Mouse (Mus musculus) brain, embryonic 18.5 days (tissue): ENCODE measurements around the gene Atg2b.

Experiments used
- DNase-seq: peaks from one replicate; pipeline ENCODE4 v3.0.0-alpha.2; 2012; ENCODE audit warnings: low read depth, low spot score

Gene Atg2b

GRCm38 (mm10) chr12:105598503-105598902 lies 86.5 kb downstream of the Atg2b start:
- DNase-seq, result no peak

GRCm38 (mm10) chr12:105597135-105597534 lies 87.9 kb downstream of the Atg2b start:
- DNase-seq, result no peak

GRCm38 (mm10) chr12:105593471-105593870 lies 91.5 kb downstream of the Atg2b start:
- DNase-seq, result no peak

GRCm38 (mm10) chr12:105592361-105592761 lies 92.7 kb downstream of the Atg2b start:
- no peak for DNase-seq

GRCm38 (mm10) chr12:105590786-105591185 lies 94.2 kb downstream of the Atg2b start:
- DNase-seq, result no peak

- DNase-seq, result no peak
Observed at GRCm38 (mm10) chr12:105587526-105587925, 97.5 kb downstream of the Atg2b start.

GRCm38 (mm10) chr12:105584851-105585250 lies 100.2 kb downstream of the Atg2b start:
- peak; percentile 22 for DNase-seq

- DNase-seq, result no peak
Observed at GRCm38 (mm10) chr12:105583484-105583883, 101.5 kb downstream of the Atg2b start.

GRCm38 (mm10) chr12:105582486-105582885 lies 102.5 kb downstream of the Atg2b start:
- DNase-seq, result no peak

GRCm38 (mm10) chr12:105580490-105580889 lies 104.5 kb downstream of the Atg2b start:
- DNase-seq, result no peak

- DNase-seq, result no peak
Observed at GRCm38 (mm10) chr12:105574356-105574755, 110.7 kb downstream of the Atg2b start.

- no peak for DNase-seq
Observed at GRCm38 (mm10) chr12:105572622-105573021, 112.4 kb downstream of the Atg2b start.

GRCm38 (mm10) chr12:105571867-105572266 lies 113.1 kb downstream of the Atg2b start:
- no peak for DNase-seq
